Mouse (Mus musculus) lung, postnatal 0 days (tissue): ENCODE measurements around the gene Pigm. TPM values are rescaled to one million over a fixed set of nuclear protein-coding genes. Genes with fewer than 3 reads are reported as not detected.

ENCODE experiments used
- ATAC-seq: fragments of 200-750 bp; cut with Nextera tagmentation; 2 replicates; pipeline ENCODE4 v1.8.0; 2017; ENCODE audit warnings: moderate library complexity
- DNase-seq: peaks from one replicate; pipeline ENCODE4 v3.0.0-alpha.2; 2016; ENCODE audit warnings: low spot score
- H3K27ac ChIP-seq: fragments of 300-500 bp; sonication (generic); 2 replicates; pipeline ENCODE4 v1.5.1; 2014; ENCODE audit warnings: antibody characterized with exemption, mild to moderate bottlenecking, low read length, mixed read lengths
- H3K27me3 ChIP-seq: fragments of 300-500 bp; sonication (generic); replicated peaks from 2 replicates; pipeline ENCODE4 v1.6.1; 2014; ENCODE audit warnings: low read length, mixed read lengths; ENCODE audit not compliant: insufficient read depth
- H3K36me3 ChIP-seq: fragments of 300-500 bp; sonication (generic); 2 replicates; pipeline ENCODE4 v1.6.1; 2014; ENCODE audit warnings: low read length, mixed read lengths; ENCODE audit not compliant: insufficient read depth
- H3K4me1 ChIP-seq: fragments of 300-500 bp; sonication (generic); 2 replicates; pipeline ENCODE4 v1.6.1; 2014; ENCODE audit warnings: antibody characterized with exemption, low read depth, low read length, mixed read lengths; ENCODE audit not compliant: insufficient read depth
- H3K4me2 ChIP-seq: fragments of 300-500 bp; sonication (generic); replicated peaks from 2 replicates; pipeline ENCODE4 v1.6.1; 2014; ENCODE audit warnings: low read depth, mild to moderate bottlenecking, low read length, moderate library complexity, mixed read lengths
- H3K4me3 ChIP-seq: fragments of 300-500 bp; sonication (generic); 2 replicates; pipeline ENCODE4 v1.5.1; 2014; ENCODE audit warnings: low read depth, low read length
- H3K9ac ChIP-seq: fragments of 300-500 bp; sonication (generic); replicated peaks from 2 replicates; pipeline ENCODE4 v1.6.1; 2014; ENCODE audit warnings: low read depth, mild to moderate bottlenecking
- H3K9me3 ChIP-seq: fragments of 300-500 bp; sonication (generic); 2 replicates; pipeline ENCODE4 v1.6.1; 2016; ENCODE audit warnings: low read length, mixed read lengths
- CTCF ChIP-seq: IDR thresholded peaks from 2 replicates; pipeline ENCODE4 v1.5.1; 2016; ENCODE audit warnings: antibody characterized with exemption, mild to moderate bottlenecking
- EP300 ChIP-seq: IDR thresholded peaks from 2 replicates; pipeline ENCODE4 v1.6.1; 2016; ENCODE audit warnings: antibody characterized with exemption, mild to moderate bottlenecking, control low read depth
- WGBS: fragments of 180-500 bp; shearing (Covaris S2); extraction: QIAGEN DNeasy Blood & Tissue Kit; methylation state at CpG from one replicate; pipeline ENCODE4 v1.1.7; 2014; 5-methylcytosine and 5-hydroxymethylcytosine counted together
- polyA plus RNA-seq: library from polyadenylated mRNA; unstranded; fragments of >200 nt; fragmentation: Nextera tagmentation; extraction: Ambion mirVana; gene quantifications from 2 replicates; pipeline ENCODE4 v1.2.1, GENCODE M21; 2015

Pigm gene
- polyA plus RNA-seq, 1 experiment from 2014 or later, result 3.5 TPM

DNA sequence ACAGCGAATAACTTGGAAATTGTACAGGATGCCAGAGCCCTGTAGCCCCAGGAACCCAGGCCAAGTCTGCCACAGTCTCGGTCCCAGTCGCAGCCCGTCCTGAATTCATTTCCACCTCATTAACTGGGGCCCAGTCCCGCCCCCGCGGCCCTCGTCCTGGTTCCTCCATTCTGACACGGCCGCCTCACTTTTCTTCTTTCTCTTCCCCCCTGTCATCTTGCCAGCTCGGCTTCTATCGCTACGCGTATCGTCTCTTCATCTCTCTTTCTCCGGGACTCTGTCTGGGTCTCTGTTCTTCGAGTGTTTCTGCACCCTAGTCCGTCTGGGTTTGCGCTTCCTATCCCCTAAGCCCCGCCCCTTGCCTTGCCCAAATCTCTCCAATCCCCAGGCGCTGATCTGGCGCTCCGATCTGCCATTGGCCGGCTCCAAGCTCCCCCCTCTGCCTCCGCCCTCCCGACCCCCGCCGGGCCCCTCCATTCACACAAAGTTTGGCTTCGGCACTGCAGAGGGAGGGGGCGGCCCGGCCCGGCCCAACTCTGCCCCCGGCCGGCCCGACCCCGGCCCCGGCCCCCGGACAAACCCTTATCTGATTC is 35.5 kb upstream of the Pigm start, which contains the start of gene Kcnj10:
Gene Kcnj10, plus strand, starts transcription at position 482 of the 593 bp plus-strand sequence.
- Histone ChIP-seq H3K9ac (no peak within 1 kb of the TSS), H3K4me1 (no peaks in the 10 kb centered on the region; the same call in 1 of the 2 replicates)

DNA sequence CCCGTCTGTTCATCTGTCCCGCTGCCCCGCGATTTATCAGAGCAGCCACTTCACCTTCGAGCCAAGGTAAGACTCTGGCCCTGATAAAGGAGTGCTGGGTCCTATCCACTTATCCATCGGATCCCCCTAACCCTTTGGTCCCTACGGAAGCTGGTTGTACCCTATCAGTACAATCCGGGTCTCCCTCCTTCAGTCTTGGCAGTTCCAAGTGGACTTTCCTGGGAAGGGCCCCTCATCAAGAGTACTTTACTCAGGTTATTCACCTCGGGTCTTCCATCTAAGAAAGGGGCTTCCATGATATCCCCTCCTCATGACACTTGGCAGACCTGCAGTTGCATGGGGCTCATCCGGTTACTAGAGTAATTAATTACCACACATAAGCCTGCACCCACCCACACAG is 35.0 kb upstream of the Pigm start:
- WGBS, result 8% methylated on average over 10 of the region's 10 CpGs
- Histone ChIP-seq H3K27ac (no peak overlapping the region), H3K9me3 (no peaks in the 10 kb centered on the region), H3K4me2 (peak overlapping the region; percentile 57), H3K4me3 (peak overlapping the region; percentile 35; the same call in 1 of the 2 replicates), H3K4me1 (no peaks in the 10 kb centered on the region; the same call in 1 of the 2 replicates), H3K27me3 (no peaks in the 10 kb centered on the region), H3K9ac (no peak overlapping the region), H3K36me3 (no peaks in the 10 kb centered on the region)
- TF ChIP-seq EP300 (no peak), CTCF (no peak)
- ATAC-seq (no peak), DNase-seq (no peak)

More for the DNA sequence above, 35.5 kb upstream of the Pigm start, which contains the start of gene Kcnj10:
- peak within 1 kb of the TSS; percentile 57 for H3K4me2 ChIP-seq
- TF ChIP-seq EP300, result no peak
- no peak for TF ChIP-seq CTCF
- H3K4me3 ChIP-seq, result peak within 1 kb of the TSS; percentile 35
- H3K36me3 ChIP-seq, result no peaks in the 10 kb centered on the region
- ATAC-seq, result peak; percentile 85
- H3K27me3 ChIP-seq, result no peaks in the 10 kb centered on the region
- H3K27ac ChIP-seq, result no peak within 1 kb of the TSS
- 1% methylated on average over 34 of the region's 38 CpGs for WGBS
- DNase-seq, result peak; percentile 73
- no peaks in the 10 kb centered on the region for H3K9me3 ChIP-seq

- Histone ChIP-seq H3K27ac (no peak overlapping the region), H3K27me3 (no peaks in the 10 kb centered on the region), H3K4me2 (no peak overlapping the region), H3K9me3 (no peaks in the 10 kb centered on the region), H3K9ac (no peak overlapping the region), H3K4me3 (no peak overlapping the region), H3K36me3 (no peaks in the 10 kb centered on the region), H3K4me1 (no peaks in the 10 kb centered on the region; the same call in 1 of the 2 replicates)
- ATAC-seq (no peak), DNase-seq (no peak)
- TF ChIP-seq CTCF (no peak), EP300 (no peak)
- 87% methylated on average over 3 of the region's 3 CpGs for WGBS
Observed at GRCm38 (mm10) chr1:172342729-172343128, 33.6 kb upstream of the Pigm start.

GRCm38 (mm10) chr1:172343914-172344313 is 32.4 kb upstream of the Pigm start:
- H3K9me3 ChIP-seq, result no peaks in the 10 kb centered on the region
- no peaks in the 10 kb centered on the region for H3K36me3 ChIP-seq
- no peaks in the 10 kb centered on the region for H3K27me3 ChIP-seq
- TF ChIP-seq EP300 (no peak), CTCF (no peak)
- ATAC-seq (no peak), DNase-seq (no peak)
- H3K9ac ChIP-seq, result no peak overlapping the region
- WGBS, result 53% methylated on average over 3 of the region's 3 CpGs
- no peak overlapping the region for H3K4me3 ChIP-seq
- H3K4me2 ChIP-seq, result no peak overlapping the region
- H3K4me1 ChIP-seq, result no peaks in the 10 kb centered on the region; the same call in 1 of the 2 replicates
- H3K27ac ChIP-seq, result no peak overlapping the region

DNA sequence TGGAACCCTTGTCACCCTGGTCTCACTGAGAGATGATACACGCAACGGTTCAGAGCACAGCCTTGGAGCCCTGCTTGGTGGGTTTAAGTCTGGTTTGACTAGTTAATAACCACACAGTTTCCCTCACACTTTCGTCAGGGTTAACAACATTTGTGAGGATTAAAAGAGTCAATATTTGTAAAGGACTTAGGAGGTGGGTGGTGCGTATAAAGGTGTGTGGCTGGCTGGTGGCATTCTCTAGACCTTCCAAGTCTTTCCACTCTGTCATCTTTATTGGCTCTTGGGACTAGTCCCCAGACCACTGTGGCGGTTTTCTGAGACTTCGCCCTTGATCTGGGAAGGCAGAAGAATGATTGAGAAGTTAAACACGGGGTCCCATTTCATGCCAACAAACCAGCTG is 31.5 kb upstream of the Pigm start:
- Histone ChIP-seq H3K4me1 (no peaks in the 10 kb centered on the region; the same call in 1 of the 2 replicates), H3K27me3 (no peaks in the 10 kb centered on the region), H3K36me3 (no peaks in the 10 kb centered on the region), H3K4me3 (no peak overlapping the region), H3K9ac (no peak overlapping the region), H3K4me2 (no peak overlapping the region), H3K9me3 (no peaks in the 10 kb centered on the region), H3K27ac (no peak overlapping the region)
- WGBS, result 56% methylated on average over 7 of the region's 7 CpGs
- ATAC-seq (peak; percentile 44), DNase-seq (peak; percentile 66)
- TF ChIP-seq EP300 (no peak), CTCF (no peak)

DNA sequence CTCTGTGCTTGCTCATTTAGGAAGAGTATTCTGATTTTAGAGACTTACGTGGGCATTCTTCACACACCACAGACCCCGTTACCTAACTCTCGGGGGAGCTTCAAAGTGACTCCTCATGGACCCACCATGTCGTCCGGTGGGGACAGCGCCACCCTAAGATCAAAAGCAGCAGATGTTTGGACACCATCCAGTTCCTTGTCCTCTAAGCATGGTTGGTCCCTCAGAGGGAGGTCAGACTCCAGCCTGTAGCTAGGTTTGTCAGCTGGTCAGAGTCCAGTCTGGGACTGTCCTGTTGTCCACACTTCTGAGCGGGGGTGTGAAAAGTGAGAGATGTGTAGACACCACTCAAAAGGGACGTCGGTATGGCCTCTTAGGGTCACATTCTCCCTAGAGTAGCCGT is 29.6 kb upstream of the Pigm start:
- 73% methylated on average over 10 of the region's 10 CpGs for whole genome bisulfite sequencing
- peaks cover 4% of the 10 kb centered on the region; the same call in 1 of the 2 replicates for H3K27me3 ChIP-seq
- no peak overlapping the region for H3K27ac ChIP-seq
- ATAC-seq, result no peak
- H3K4me2 ChIP-seq, result no peak overlapping the region
- TF ChIP-seq CTCF (no peak), EP300 (no peak)
- no peak for DNase-seq
- no peak overlapping the region for H3K4me3 ChIP-seq
- no peak overlapping the region for H3K9ac ChIP-seq
- no peaks in the 10 kb centered on the region for H3K36me3 ChIP-seq
- no peaks in the 10 kb centered on the region for H3K4me1 ChIP-seq
- H3K9me3 ChIP-seq, result no peaks in the 10 kb centered on the region
